Mouse (Mus musculus) forebrain, postnatal 0 days (tissue): Measurements from ENCODE around the gene Hist2h2aa2. TPM values are rescaled to one million over a fixed set of nuclear protein-coding genes. Genes with fewer than 3 reads are reported as not detected.
"Not testable (repeated sequence)": the region's sequence is repeated elsewhere in the genome, so short reads cannot be mapped to it uniquely, and the experiment has no call there.

Experiments used
- ATAC-seq: fragments of 200-750 bp; cut with Nextera tagmentation; 2 replicates; pipeline ENCODE4 v1.8.0; 2017; ENCODE audit warnings: mild to moderate bottlenecking, moderate library complexity
- DNase-seq: peaks from one replicate; pipeline ENCODE4 v3.0.0-alpha.2; 2015
- H3K27ac ChIP-seq: fragments of 300-500 bp; sonication (generic); 2 replicates; pipeline ENCODE4 v1.5.1; 2014; ENCODE audit warnings: low read depth, mild to moderate bottlenecking, antibody characterized with exemption, low read length, moderate library complexity, mixed read lengths
- H3K27me3 ChIP-seq: fragments of 300-500 bp; sonication (generic); 2 replicates; pipeline ENCODE4 v1.6.1; 2014; ENCODE audit warnings: mild to moderate bottlenecking, low read length, mixed read lengths; ENCODE audit not compliant: insufficient read depth
- H3K36me3 ChIP-seq: fragments of 300-500 bp; sonication (generic); 2 replicates; pipeline ENCODE4 v1.6.1; 2014; ENCODE audit warnings: mild to moderate bottlenecking, moderate library complexity; ENCODE audit not compliant: insufficient read depth
- H3K4me1 ChIP-seq: fragments of 300-500 bp; sonication (generic); 2 replicates; pipeline ENCODE4 v1.6.1; 2014; ENCODE audit warnings: antibody characterized with exemption; ENCODE audit not compliant: insufficient read depth
- H3K4me2 ChIP-seq: fragments of 300-500 bp; sonication (generic); 2 replicates; pipeline ENCODE4 v1.6.1; 2014; ENCODE audit warnings: low read depth, mild to moderate bottlenecking, moderate library complexity
- H3K4me3 ChIP-seq: fragments of 300-500 bp; sonication (generic); 2 replicates; pipeline ENCODE4 v1.5.1; 2014; ENCODE audit warnings: low read depth, low read length, mixed read lengths
- H3K9ac ChIP-seq: fragments of 300-500 bp; sonication (generic); 2 replicates; pipeline ENCODE4 v1.6.1; 2014; ENCODE audit warnings: mild to moderate bottlenecking
- H3K9me3 ChIP-seq: fragments of 300-500 bp; sonication (generic); 2 replicates; pipeline ENCODE4 v1.6.1; 2016; ENCODE audit warnings: low read length
- CTCF ChIP-seq: sonication (generic); IDR thresholded peaks from 2 replicates; pipeline ENCODE4 v1.5.1; 2016; ENCODE audit warnings: antibody characterized with exemption, control low read depth, low read depth
- WGBS: fragments of 180-500 bp; shearing (Covaris S2); extraction: QIAGEN DNeasy Blood & Tissue Kit; methylation state at CpG from one replicate; pipeline ENCODE4 v1.1.7; 2014; 5-methylcytosine and 5-hydroxymethylcytosine counted together
- polyA plus RNA-seq: library from polyadenylated mRNA; unstranded; fragments of >200 nt; fragmentation: Nextera tagmentation; extraction: Ambion mirVana; gene quantifications from 2 replicates; pipeline ENCODE4 v1.2.1, GENCODE M21; 2015
- total RNA-seq: library from RNA; depleted of rRNA; stranded (reverse); fragments of >200 nt; gene quantifications from 2 replicates; pipeline ENCODE4 v1.2.3, GENCODE M21; 2014; rRNA removed

Gene Hist2h2aa2
- total RNA-seq (858 and 1,027 TPM in 2 replicates), polyA plus RNA-seq (32.7 and 59.8 TPM in 2 replicates)

DNA sequence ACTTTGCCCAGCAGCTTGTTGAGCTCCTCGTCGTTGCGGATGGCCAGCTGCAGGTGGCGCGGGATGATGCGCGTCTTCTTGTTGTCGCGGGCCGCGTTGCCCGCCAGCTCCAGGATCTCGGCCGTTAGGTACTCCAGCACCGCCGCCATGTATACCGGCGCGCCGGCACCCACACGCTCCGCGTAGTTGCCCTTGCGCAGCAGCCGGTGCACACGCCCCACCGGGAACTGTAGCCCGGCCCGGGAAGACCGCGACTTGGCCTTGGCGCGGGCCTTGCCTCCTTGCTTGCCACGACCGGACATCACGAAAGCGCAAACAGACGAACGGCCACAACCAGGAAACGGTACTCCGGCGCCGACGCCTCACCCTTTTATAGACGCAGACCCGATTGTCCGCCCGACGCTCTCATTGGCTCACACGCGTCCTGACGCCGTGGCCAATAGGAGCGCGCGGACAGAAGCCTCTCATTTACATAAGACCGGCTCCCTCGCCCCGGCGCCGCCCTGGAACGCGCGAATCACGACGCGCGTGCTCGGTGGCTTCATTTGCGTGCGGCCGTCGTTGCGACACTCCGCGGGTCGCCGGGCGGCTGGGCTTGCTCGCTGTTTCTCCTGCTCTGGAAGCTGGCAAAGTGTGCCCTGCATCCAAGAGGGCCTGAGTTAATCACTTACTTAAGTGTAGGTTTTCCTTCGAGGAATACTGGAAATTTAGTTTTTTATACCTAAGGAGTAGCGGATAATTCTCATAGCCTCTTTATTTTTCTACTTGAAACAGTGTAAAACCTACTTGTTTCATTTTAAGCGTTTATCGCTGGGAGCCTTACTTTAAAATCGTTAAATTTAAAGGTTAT is at the start of gene Hist2h2aa2:
Gene Hist2h2aa2 (minus strand): TSS at position 328 of the 850 bp plus-strand sequence.
- Histone ChIP-seq H3K9ac (peak within 1 kb of the TSS; percentile 19), H3K27ac (peak within 1 kb of the TSS; percentile 47), H3K4me2 (peak within 1 kb of the TSS; percentile 39), H3K4me3 (peak within 1 kb of the TSS; percentile 30)
- WGBS: 3% methylated on average over 28 of the region's 85 CpGs
- H3K9me3 ChIP-seq, H3K4me1 ChIP-seq, H3K27me3 ChIP-seq, H3K36me3 ChIP-seq: not testable (repeated sequence)
- ATAC-seq (peak; percentile 89), DNase-seq (peak; percentile 78)

DNA sequence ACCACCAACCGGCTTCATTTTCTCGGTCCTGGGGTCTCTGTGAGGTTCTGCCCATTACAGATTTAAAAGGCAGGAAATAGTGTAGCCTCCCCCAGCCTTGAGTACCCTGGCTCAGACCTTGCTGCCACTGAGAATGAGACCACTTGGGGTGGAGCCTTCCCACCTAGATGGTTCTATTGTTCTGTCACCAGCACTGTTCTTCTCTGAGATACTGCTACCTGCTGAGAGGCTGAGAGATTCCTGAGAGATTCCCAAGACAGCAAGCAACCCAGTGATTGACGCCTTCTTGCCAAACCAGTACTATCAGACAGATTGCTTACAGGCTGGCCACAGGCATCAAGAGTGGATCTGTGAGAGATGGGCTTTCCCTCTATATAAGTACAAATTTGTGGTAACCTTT is 49.1 kb upstream of the Hist2h2aa2 start:
- Histone ChIP-seq H3K27ac (no peak overlapping the region), H3K4me3 (no peak overlapping the region), H3K27me3 (peaks cover 2% of the 10 kb centered on the region; the same call in 1 of the 2 replicates), H3K4me1 (no peaks in the 10 kb centered on the region), H3K9me3 (no peaks in the 10 kb centered on the region), H3K36me3 (no peaks in the 10 kb centered on the region), H3K4me2 (no peak overlapping the region), H3K9ac (no peak overlapping the region)
- TF ChIP-seq CTCF: no peak
- no peak for DNase-seq
- ATAC-seq: no peak
- 71% methylated on average over 3 of the region's 3 CpGs for WGBS

DNA sequence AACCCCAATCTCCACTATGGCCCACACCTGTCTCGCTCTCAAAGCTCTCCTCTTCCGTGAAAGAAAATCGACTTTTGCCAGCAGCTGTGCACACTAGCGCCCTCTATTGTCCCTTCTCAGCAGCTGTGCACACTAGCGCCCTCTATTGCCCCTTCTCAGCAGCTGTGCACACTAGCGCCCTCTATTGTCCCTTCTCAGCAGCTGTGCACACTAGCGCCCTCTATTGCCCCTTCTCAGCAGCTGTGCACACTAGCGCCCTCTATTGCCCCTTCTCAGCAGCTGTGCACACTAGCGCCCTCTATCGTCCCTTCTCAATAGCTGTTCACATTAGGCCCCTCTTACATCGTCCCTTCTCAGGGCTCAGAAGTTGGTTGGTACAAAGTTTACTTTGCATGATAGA is 47.3 kb upstream of the Hist2h2aa2 start:
- ATAC-seq, H3K4me1 ChIP-seq, H3K9ac ChIP-seq, H3K36me3 ChIP-seq, H3K9me3 ChIP-seq, H3K4me3 ChIP-seq, H3K4me2 ChIP-seq, DNase-seq, H3K27ac ChIP-seq, H3K27me3 ChIP-seq: not testable (repeated sequence)
- TF ChIP-seq CTCF: peak; percentile 87
- WGBS: 91% methylated on average over 11 of the region's 11 CpGs

DNA sequence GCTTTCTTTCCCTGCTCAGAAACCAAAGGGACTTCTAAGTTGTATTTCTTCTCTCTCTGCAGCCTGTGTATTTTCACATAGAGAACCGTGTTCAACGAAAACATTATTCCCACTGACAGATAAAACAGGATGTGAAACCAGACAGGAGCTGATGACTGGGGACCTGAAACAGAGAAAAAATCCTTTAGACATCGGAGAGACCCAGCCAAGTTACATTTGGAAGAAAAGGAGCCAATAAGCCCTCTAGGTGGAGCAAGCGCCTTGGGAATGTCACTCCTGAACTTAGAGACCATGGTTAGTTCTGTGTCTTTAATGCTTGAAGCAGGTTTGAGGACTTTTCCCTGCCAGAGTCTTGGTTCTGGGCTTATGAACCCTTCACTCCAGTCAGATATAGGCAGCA is 44.4 kb upstream of the Hist2h2aa2 start:
- WGBS: 30% methylated on average over 4 of the region's 4 CpGs
- H3K36me3 ChIP-seq: no peaks in the 10 kb centered on the region
- peak; percentile 76 for DNase-seq

DNA sequence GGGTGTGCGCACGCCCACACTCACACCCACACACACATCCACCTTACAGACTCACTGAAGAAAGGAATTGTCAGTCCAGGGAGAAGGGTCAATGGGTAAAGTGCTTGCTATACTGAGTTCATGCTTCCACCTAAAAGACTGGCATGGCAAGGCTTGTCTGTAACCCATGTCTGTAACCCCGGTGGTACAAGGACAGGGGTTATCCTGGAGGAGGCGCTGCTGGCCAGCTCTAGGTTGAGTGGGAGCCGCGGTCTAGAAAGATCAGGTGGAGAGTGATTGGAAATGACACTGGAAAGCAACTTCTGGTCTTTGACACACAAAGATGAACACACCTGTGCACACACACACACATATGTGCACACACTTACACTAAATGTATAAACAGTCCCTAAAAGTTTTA is 40.6 kb upstream of the Hist2h2aa2 start:
- Histone ChIP-seq H3K27ac (no peak overlapping the region), H3K27me3 (no peaks in the 10 kb centered on the region; the same call in 1 of the 2 replicates), H3K9me3 (no peaks in the 10 kb centered on the region), H3K4me3 (no peak overlapping the region), H3K4me1 (no peaks in the 10 kb centered on the region), H3K9ac (no peak overlapping the region), H3K36me3 (no peaks in the 10 kb centered on the region), H3K4me2 (no peak overlapping the region)
- WGBS: 52% methylated on average over 6 of the region's 6 CpGs
- ATAC-seq: no peak
- no peak for DNase-seq
- TF ChIP-seq CTCF: no peak

More for the DNA sequence above, 44.4 kb upstream of the Hist2h2aa2 start:
- no peak overlapping the region for H3K4me2 ChIP-seq
- peak; percentile 71 for TF ChIP-seq CTCF
- H3K9ac ChIP-seq: no peak overlapping the region
- no peak overlapping the region for H3K4me3 ChIP-seq
- ATAC-seq: peak; percentile 55
- H3K4me1 ChIP-seq: no peaks in the 10 kb centered on the region
- no peak overlapping the region for H3K27ac ChIP-seq
- peaks cover 2% of the 10 kb centered on the region; the same call in 1 of the 2 replicates for H3K27me3 ChIP-seq
- no peaks in the 10 kb centered on the region for H3K9me3 ChIP-seq

DNA sequence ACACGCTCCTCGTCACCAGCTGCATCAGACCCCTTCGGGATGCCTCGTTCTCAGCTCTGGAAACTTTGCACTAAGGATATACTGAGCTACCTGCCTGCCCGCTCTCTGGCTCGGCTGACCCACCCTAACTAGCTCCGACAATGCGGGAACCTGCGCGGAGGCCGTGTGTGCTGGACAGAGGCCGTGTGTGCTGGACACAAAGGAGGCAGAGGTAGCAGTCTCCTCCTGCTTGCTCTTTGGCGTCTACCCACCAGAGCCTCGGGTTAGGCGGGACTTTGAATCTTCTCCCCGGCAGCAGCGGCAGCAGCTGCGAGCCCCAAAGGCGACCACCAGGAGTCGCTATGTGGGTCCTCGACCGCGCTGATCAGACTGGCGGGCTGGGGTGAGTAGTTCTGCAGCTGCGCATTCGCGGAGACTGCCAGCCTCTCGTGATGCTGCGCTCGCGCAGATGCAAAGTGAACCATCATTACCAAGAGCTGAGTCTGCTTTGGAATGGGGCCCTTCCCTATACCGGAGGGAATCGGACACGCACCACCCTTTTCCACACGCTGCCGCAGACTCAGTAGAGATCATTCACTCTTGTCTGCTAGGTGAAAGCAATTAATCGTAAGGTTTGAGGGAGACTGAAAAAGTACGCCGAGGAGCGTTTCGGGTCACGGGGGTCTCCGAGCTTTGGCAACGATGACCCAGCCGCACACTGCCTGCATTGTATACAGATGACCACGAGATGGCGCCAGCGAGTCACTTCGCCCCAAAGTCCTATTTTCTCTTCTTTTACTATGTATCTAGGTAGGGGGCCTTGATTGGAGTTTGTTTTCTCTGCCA is 37.9 kb upstream of the Hist2h2aa2 start:
- ATAC-seq (peak; percentile 99), DNase-seq (peak; percentile 97)
- Histone ChIP-seq H3K27me3 (no peaks in the 10 kb centered on the region), H3K9ac (peak overlapping the region; percentile 60), H3K36me3 (no peaks in the 10 kb centered on the region), H3K4me1 (no peaks in the 10 kb centered on the region), H3K27ac (peak overlapping the region; percentile 84), H3K4me3 (peak overlapping the region; percentile 50), H3K4me2 (peak overlapping the region; percentile 71), H3K9me3 (no peaks in the 10 kb centered on the region)
- WGBS: under 1% methylated on average over 49 of the region's 49 CpGs
- TF ChIP-seq CTCF: peak; percentile 82
